Mouse (Mus musculus): ENCODE results near the gene Lmtk3. TPM values are rescaled to one million over a fixed set of nuclear protein-coding genes. Genes with fewer than 3 reads are reported as not detected.

The Lmtk3 gene
- 7.5 and 9.9 TPM in 2 replicates for total RNA-seq (2021)
- long read RNA-seq, experiment 1, partial matches to known transcripts, result 0 of 1 reads
- long read RNA-seq, experiment 1, other reads (novel, unspliced or antisense), result 1 of 1 reads
- long read RNA-seq, experiment 2, result 0 reads

DNA sequence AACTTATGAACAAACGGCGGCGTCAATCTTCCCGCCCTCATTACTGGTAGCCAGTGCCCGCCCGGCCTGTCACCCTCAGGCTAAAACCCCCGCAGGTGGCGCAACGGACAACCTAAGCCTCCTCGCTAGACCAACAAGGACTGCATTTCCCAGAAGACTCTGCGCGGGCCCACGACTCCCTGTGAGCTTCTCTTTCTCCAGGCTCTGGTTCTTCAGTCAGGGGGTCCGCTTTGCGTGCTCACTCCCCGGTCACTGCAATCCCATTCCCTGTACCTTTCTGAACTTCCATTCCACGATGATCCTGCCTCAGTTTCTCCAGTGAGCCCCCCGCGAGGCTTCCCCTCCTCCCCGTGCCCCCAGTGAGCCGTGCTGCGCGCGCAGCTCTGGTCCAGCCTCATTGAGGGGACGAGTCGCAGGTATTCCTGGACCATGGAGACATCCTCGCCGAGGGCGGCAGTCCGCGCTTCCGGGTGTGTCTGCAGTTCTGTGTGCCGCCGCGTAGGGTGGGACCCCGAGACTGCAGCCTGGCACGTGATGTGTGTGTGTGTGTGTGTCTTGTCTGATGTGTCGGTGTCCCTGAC, at the start of gene Lmtk3:
Lmtk3 (plus strand) TSS at position 228 of the 581 bp plus-strand sequence.
- peak; percentile 77 for DNase-seq

GRCm38 (mm10) chr7:45739162-45739763, 44.3 kb upstream of the Lmtk3 start:
- DNase-seq, result peak; percentile 90

- DNase-seq, result no peak
Observed at GRCm38 (mm10) chr7:45739820-45740219, 43.7 kb upstream of the Lmtk3 start.

- DNase-seq, result no peak
Observed at GRCm38 (mm10) chr7:45741308-45741707, 42.2 kb upstream of the Lmtk3 start.

GRCm38 (mm10) chr7:45741777-45742176, 41.8 kb upstream of the Lmtk3 start:
- DNase-seq, result peak; percentile 13

DNA sequence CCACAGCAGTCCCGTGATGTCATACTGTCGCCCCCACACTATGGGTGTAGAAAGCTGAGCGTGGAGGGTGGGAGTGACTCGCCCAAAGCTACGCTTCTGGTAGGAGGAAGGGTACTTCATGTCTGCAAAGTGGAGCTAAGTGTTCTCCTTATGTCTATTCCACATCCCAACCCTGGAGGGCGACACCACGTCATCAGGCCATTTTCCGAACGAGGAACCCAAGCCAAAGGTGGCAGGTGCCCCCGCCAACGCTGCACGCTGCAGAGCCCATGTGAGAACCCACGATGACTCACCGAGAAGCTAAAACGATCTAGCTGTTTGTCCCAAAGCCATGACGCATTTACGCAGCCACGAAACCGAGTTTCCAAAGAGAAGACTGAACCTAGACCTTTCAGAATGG, 41.2 kb upstream of the Lmtk3 start:
- DNase-seq, result peak; percentile 71

- peak; percentile 94 for DNase-seq
Observed at GRCm38 (mm10) chr7:45744387-45744786, 39.2 kb upstream of the Lmtk3 start.

- DNase-seq, result no peak
Observed at GRCm38 (mm10) chr7:45746518-45746917, 37.0 kb upstream of the Lmtk3 start.

DNA sequence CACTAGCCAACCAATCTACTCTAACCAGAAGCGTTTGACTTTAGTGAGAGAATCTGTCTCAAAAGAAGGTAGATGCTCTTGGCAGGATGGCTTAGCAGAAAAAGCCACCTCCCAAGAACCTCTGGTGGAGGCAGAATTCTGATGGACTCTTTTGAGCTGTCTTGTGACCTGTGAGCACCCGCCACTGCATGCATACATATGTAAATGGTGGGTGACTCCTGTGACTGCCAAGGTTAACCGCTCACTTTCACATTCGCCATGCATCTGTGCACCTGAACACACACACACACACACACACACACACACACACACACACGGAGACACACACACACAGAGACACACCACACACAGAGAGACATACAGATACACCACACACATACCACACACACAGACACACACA, 36.1 kb upstream of the Lmtk3 start:
- DNase-seq, result no peak

DNA sequence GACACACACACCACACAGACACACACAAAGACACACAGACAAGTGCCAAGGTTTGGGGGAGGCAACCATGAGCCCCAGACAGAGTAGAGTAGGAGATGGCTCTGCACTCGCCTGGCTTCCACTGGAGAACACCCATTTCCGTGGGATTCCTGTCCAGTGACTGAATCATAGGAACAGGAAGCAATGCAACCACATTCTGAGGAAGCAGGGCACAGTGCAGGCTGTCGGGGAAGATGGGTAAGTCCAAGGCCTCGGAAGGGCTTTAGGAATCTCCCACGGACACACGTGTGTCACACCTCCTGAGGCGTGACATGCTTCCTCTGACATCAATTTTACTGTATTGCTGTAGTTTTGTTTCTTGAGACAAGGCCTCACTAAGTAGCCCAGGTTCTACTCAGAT, 35.4 kb upstream of the Lmtk3 start:
- no peak for DNase-seq

- no peak for DNase-seq
Observed at GRCm38 (mm10) chr7:45749401-45749800, 34.1 kb upstream of the Lmtk3 start.

- DNase-seq, result no peak
Observed at GRCm38 (mm10) chr7:45750162-45750561, 33.4 kb upstream of the Lmtk3 start.

DNA sequence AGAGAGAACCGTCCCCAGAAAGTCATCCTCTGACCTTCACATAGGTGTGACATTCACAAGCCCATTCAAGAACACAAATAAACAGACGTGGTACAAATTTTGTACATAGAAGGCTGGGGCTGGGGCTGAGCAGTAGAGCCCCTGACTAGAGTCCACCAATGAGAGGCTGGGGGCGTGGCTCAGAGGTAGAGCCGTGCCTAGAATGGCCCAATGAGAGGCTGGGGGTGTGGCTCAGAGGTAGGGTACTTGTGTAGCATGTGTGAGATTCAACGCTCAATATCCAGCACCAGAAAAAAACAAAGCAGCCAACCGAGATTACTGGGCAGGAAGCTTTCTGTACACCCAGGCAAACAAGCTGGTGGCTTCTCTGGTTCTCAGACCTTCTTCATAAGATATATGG, 27.8 kb upstream of the Lmtk3 start:
- no peak for DNase-seq

GRCm38 (mm10) chr7:45759400-45759799, 24.1 kb upstream of the Lmtk3 start:
- peak; percentile 29 for DNase-seq

- no peak for DNase-seq
Observed at GRCm38 (mm10) chr7:45760151-45760550, 23.4 kb upstream of the Lmtk3 start.

GRCm38 (mm10) chr7:45765995-45766394, 17.5 kb upstream of the Lmtk3 start:
- DNase-seq, result no peak

GRCm38 (mm10) chr7:45766764-45767163, 16.8 kb upstream of the Lmtk3 start:
- no peak for DNase-seq

- DNase-seq, result no peak
Observed at GRCm38 (mm10) chr7:45767500-45767899, 16.0 kb upstream of the Lmtk3 start.

GRCm38 (mm10) chr7:45770427-45771082, 13.0 kb upstream of the Lmtk3 start:
- no peak for DNase-seq

DNA sequence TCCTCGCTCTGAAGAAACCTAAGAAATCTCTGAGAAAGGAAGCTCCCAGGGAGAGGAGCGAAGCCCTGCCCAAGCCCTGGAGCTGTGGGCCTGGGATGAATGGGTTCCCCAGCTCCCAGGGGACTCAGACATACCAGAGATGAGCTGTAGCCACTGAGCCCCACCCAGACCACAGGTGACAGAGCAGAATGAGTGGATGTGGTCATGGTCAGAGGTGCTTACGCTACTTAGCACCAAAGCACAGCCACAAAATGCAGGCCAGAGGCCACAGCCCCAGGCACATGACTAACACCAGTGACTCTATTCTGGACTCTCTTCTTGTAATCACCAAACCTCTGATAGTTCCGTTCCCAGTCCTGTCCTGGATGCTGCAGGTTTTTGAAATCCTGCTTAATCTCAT, 12.4 kb upstream of the Lmtk3 start:
- no peak for DNase-seq

DNA sequence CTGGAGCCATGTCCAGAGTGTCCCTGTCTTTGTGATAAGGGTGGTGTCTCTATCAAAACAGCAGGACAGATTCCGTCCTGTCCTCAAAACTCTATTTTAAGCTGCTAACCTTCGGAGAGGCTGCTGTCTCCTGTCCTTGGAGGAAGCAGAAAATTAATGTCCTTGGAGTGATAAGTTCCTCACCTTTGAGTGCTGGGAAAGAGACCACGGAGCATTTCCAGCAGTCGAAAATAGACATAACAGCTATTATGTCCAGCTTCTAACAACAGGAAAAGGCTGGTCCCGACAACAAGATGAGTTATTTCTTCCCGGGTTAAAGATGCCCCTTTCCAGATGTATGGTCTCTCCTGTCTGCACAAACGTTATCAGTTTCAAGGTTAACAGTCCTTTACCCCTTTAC, 8.3 kb upstream of the Lmtk3 start:
- no peak for DNase-seq

GRCm38 (mm10) chr7:45779081-45779641, 4.4 kb upstream of the Lmtk3 start:
- no peak for DNase-seq

- no peak for DNase-seq
Observed at GRCm38 (mm10) chr7:45782271-45782670, 1.3 kb upstream of the Lmtk3 start.
